Mouse (Mus musculus): ENCODE measurements at regions not wholly inside any gene's neighbourhood (a gene's known extent, or its start where the extent isn't known, plus 50 kb on each side); places are given as distances from the start of the nearest gene placed in this dataset.

DNA sequence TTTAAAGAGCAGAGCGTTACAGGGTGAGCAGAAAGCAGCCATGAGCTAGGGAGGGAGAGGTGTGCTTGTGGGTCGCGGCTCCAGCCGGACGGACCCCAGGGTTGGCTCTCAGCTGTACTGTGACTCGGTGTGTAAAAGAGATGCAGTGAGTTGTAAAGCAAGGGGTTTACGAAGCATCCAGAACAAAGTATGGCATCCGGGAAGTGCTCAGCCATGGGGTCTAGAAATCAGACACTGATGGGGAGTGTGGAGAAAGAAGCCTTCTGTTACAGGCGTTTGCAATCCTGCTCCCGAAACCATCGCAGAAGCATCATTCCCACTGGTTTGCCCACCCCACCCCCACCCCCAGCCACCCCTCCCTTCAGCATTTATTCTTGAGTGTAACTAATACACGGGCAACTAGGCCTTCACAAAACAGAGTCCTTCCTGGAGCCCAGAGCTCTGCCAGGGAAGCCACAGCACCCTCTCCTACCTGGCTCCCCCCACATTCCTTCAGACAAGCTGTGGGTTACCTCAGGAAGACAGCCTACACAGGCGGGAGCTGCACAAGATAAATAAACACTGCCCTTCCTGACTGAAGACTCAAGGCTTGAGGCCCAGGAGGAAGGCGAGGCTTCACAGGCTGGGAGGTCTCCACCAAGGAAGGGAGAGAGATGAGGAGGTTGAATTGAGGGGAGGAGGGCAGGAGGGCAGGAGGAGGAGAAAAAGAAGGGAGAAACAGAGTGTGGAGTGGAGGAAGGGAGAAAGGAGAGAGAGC is 133.1 kb downstream of the Nufip1 start:
- DNase-seq = no peak
- intact Hi-C loops (cut with DNase I) = no loop called here

DNA sequence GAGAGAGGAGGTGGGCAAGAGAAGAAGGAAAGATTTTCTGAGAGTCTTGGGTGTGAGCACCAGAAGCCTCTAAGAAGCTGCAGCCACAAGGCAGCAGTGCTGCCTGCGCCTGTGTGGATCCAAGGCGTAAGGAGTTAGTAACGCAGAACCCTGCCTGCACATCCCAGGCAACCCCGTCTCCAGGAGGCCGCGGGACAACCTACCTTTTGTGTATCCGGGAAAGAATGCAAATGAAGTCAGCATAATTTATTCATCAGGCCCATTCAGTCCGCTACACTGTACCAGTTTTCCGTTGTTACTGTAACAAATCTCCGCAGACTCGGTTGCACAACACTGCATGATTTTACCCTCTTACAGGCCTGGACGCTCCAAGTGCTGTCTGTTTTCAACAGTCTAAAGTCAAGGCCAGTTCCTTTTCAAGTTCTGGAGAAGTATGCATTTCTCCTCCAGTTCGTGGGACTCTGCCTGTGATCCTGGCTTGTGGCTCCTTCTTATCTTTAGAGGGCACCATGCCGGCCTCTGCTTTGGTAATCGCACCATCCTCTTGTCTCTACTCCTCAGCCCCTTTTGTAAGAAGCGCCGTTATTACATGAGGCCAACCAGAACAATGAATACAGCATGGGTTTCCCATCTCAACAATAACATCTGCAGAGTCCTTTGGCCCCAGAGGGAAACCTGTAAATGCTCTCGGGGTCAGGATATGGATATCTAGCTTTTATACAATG is 133.8 kb downstream of the Nufip1 start:
- intact Hi-C loops (cut with DNase I) = no loop called here
- no peak for DNase-seq

DNA sequence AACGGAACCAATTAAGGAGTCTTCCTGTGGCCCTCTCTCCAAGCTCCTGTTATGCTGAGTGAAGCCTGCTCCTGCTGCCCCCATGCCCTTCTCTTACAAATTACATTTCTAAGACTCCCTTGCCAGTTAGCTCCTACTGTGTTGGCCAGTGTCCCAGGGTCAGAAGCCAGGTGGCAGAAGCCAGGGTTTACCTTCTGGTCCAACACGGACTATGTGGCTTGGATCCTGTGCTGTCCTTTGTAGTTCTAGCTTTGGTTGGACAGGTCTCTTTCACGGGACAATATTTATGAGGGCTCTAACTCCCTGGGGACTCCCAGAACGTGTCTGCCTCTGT is 134.3 kb downstream of the Nufip1 start:
- intact Hi-C loops (cut with DNase I) = no loop called here
- no peak for DNase-seq

DNA sequence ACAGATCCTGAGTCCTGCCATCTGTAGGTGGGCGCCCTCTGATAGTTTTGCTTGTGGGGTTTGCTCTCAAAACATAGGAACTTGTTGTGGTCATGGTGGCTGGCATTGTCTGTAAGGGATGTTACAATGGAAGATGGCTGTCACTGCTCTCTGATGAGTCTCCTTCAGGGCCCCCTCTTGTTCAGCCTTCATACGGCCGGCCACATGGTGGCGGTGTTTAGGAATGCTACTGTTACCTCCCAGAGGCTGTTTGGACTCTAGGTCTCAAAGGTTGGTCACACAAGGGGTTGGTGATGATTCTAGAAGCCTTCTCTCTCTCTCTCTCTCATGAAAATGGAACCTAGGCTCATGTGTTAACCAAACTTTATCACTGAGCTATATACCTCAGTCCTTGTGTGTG is 137.0 kb downstream of the Nufip1 start:
- DNase-seq = no peak
- intact Hi-C loops (cut with DNase I) = no loop called here

DNA sequence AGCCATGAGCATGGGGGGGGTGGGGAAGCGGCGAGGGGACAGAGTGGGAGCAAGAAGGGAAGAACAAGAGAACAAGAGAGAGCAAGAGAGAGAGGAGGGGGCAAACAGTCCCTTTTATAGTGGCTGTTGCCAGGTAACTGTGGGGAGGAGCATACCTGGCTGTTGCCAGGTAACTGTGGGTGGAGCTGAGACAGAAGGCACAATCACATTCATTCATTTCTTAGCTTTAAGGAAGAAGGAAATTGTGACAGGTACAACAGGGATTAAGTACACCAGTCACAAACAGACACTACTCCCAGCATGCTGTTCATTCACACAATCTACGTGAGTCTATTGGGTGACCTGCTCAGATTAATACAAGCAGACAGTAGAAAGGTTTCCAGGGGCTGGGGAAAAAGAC is 143.2 kb downstream of the Nufip1 start:
- intact Hi-C loops (cut with DNase I) = no loop called here
- DNase-seq = no peak

DNA sequence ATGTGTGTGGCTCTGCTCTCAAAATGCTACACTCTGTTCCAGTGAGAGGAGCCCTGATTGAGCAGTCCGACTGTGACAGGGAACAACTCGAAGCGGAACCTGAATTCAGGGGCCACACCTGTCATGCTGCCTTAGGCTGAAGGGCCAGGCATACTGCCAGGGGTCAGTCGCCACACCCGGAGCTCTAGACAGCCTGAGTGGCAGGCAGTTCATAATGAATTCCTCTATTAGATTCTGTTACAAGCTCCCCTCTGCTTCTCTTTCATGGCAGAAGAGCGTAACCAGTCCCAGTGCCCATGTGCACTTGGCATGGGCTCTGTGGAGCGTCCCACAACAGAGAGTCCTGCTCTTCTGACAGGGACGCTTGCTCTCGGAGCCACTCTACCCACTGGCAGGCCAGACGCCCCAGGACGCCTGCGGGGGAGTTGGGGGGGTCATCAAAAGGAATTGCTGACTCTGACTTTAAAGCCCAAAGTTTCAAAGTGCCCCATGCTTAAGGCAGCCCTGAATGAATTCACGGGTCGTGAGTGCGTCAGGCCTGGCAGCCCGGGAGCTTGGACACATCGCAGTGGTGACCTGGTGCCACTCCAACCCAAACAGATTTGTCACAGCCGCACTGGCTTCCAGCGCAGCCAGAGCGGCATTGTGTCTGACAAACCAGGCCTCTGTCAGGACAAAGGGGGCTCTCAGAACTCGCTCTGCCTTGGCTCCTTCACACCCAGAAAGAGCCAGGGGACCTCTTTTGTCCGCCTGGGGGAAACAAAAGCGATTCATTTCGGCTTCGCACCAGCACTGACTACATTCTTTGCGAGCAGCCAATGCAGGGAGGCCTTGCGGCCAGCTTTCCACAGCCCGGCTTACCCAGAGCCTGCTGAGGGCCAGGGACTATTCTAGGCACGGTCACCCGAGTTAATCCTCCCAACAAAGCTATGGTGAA is 144.1 kb downstream of the Nufip1 start:
- intact Hi-C loops (cut with DNase I) = no loop called here
- DNase-seq = peak; percentile 30 to 47

DNA sequence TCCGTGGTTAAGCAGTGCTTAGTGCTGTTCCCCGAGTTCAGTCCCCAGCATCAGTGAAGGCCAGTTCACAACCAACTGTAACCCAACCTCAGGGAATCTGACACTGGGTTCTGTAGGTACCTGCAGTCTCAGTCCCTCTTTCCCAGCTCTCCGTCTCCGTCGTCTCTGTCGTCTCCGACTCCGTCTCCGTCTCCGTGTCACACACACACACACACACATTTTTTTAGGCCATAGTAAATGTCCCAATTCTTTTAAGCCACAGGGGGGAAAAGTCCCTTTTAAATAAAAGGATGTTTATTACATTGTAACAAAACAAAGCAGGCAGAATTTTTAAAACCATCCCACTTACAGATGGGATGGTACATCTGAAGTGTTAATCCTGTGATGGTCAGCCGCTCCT is 145.3 kb downstream of the Nufip1 start:
- DNase-seq = no peak
- intact Hi-C loops (cut with DNase I) = no loop called here

DNA sequence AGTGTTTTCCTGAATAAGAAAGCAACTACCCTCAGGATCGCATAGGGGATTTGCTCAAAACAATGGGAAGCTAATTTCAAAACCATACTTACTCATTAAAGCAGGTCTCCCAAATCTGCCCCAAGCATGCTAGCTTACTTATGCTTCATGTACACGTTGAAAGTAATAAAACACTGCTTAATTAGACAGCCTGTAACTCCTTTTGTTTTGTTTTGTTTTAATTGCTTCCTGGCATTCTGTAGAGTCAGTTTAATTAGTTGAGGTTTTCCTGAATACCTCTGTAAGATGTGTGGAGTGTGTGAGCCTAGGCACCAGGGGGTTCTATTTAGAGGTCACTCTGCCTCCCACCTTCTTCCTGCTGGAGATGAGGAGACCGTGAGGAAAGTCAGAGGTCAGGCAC is 147.9 kb downstream of the Nufip1 start:
- intact Hi-C loops (cut with DNase I) = no loop called here

DNA sequence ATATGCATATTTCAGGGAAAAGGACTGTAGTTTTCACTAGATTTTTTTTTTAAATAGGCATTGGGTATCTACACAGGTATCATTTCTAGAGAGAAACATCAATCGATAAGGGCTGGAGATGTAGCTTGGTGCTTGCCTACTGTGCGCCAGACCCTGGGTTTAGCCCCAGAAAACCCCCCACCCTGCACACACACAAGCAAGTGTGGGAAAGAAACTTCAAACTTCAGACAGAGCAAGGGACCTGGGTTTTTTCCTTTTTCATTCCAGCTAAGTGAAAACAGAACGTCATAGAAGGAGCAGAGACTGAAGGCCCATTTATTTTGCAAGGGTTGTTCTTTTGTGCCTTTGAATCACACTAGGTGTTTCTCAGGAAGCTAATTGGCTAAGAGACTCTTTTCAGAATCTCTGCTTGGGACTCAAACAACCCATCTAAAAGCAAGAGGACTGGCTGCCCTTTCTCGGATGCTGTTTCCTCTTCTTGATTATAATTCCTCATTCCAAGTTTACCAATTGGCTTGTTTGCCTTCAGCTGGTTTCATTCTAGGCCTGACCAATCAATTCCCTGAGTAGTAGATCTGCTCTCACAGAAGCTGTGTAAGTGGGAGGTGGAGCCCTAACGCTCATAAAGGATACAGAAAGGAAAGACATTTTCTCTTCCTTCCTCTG is 150.1 kb downstream of the Nufip1 start:
- DNase-seq = no peak
- intact Hi-C loops (cut with DNase I) = no loop called here

More for the DNA sequence above, 147.9 kb downstream of the Nufip1 start:
- no peak for DNase-seq

DNA sequence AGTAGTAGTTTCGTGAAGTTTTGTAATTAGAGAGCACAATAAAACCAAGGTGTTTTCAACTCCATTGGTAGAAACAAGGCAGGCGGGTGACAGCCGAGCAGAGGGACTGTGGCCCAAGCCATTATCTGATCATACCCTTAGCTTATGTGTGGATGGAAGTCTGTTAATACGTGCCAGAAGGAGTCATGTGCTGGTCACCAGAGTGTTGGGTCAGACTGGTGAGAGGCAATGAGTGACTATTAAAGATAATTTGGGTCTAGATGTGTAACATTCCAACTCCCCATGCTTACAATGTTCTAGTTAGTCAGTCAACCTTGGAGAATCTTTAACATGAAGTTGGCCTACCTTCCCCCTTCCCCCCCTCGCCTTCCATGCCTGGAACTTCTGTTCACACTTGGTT is 151.1 kb upstream of the Tsc22d1 start:
- no peak for DNase-seq
- intact Hi-C loops (cut with DNase I) = no loop called here

DNA sequence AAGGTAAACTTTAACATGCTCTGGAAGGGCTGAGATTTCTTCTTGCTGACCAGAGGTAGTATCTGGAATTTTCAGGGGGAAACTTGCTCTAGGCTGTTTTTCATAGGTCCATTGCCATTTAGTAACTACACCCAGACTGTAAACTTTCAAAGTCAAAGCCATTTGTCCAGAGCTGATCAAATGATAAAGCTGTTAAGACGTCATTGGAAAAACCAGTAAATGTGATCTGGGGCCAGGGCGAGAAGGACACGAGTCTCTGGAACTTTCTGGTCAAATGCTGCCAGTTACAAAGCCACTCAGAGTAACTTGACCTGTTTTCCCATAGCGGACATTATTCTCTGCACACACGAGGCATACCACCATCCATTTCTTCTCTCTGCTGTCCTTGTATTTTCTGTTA is 148.9 kb upstream of the Tsc22d1 start:
- intact Hi-C loops (cut with DNase I) = no loop called here
- no peak for DNase-seq

DNA sequence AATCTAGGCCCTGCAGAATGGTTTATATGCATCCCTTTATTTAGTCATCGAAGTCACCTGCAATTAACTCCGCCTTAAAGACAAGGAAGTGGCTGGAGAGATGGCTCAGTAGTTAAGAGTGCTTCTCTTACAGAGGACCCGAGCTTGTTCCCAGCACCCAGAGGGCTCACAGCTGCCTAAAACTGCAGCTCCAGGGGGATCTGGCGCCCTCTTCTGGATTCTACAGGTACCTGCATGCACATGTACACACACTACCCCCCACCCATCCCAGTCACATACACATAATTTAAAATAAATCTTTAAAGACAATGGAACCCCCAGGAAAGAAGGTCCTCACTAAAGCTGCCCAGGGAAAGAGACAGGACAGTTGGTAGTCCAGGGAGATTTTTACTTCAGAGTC is 148.5 kb upstream of the Tsc22d1 start:
- no peak for DNase-seq
- intact Hi-C loops (cut with DNase I) = no loop called here

DNA sequence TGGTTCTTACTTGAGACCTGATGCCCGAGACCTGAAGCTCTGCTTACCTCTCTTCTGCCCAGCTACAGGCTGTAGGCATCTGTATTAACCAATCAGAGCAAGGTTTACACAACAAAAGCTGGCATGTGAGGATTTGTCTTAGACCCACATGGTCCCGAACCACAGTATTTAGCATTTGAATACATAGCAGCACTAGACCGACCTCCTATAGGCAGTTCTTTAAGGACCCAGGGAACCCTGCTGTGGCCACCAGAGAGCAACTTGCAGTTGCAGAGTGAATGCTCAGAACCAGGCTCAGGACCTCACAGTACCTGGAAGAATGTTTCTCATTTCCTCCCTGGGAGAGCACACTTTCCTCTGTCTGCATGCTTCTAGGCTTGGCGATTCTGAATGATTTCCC is 147.7 kb upstream of the Tsc22d1 start:
- intact Hi-C loops (cut with DNase I) = no loop called here
- no peak for DNase-seq

DNA sequence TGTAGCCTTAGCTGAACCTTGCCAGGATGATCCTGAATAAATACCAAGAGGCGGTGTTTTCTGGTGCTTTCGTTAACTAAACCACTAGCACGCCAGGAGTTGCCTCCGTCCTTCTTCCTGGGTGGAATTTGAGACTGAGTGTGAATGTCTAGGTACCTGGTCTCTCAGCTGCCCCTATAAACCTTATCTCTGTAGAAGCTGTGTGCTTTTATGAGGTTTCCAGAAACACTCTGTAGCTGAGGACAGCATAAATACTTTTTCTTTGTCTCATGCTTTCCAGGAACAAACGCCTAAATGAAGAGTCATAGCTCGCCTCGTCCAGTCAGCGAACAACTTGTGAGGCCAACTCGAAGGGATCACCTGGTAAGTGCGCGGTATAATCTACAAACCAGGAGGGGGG is 143.6 kb upstream of the Tsc22d1 start:
- intact Hi-C loops (cut with DNase I) = no loop called here

DNA sequence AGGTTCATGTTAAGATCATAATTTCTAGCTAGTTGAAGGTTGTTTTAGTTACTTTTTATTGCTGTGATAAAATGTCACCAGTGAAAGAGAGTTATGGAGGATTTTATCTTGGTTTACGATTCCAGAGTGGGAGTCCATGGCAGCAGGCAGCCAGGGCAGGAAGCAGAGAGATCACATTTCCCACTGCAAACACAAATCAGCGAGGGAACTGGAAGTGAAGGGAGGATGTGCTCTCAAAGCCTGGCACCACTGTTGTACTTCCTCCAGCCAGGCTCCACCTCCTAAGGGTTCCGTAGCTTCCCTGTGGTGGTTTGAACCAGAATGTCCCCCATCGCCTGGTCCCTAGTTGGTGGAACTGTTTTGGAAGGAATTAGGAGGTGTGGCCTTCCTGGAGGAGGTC is 141.9 kb upstream of the Tsc22d1 start:
- no peak for DNase-seq
- intact Hi-C loops (cut with DNase I) = no loop called here

More for the DNA sequence above, 143.6 kb upstream of the Tsc22d1 start:
- no peak for DNase-seq

DNA sequence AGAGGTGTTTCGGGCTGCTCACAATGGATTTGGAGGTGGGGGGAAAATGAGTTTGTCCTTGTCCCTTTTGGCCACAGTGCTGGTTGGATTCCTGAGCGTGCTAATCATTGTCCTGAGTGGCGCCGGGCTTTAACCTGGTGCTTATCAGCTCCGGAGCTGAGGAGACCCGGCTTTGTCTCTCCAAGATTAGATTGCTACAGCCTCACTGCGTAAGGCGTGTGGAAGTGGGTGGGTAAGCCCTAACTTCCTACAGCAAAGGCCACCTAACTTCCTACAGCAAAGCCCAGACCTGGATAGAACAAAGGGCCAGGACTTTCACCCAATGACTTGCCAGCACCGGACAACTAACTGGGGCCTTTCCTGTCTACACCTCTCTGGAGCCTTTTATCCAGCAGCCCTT is 138.1 kb upstream of the Tsc22d1 start:
- intact Hi-C loops (cut with DNase I) = no loop called here
- no peak for DNase-seq

DNA sequence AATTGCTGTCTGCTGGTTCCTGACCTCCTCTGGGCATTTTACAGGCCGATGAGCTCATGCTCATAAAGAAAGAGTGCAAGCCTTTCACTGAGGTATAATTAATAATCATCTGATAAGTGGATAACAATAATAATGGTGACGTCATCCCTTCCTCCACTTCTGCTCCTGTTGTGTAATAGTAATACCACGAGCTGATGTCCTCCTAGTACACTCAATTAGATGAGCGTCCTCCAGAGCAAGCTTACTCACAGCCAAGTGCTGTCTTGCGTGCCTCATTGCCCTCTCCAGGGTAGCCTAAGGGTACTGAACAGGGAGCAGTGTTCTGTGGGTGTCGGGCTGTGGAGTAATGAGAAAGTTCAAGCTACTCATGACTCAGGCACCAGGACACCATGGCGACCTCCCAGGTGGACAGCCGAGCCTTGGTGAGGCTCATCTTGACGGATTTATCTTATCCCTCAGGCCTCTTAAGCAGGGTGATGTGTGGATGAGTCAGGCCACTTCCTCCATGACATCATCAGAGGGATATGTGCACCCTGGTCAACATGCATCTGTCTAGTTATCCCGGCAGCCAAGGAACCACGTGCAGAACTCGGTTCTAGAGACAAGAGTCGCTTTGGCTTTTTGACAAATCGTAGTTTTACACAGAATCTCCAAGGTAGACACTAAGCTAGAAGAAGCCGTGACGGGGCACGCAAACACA is 135.9 kb upstream of the Tsc22d1 start:
- intact Hi-C loops (cut with DNase I) = no loop called here
- no peak for DNase-seq

DNA sequence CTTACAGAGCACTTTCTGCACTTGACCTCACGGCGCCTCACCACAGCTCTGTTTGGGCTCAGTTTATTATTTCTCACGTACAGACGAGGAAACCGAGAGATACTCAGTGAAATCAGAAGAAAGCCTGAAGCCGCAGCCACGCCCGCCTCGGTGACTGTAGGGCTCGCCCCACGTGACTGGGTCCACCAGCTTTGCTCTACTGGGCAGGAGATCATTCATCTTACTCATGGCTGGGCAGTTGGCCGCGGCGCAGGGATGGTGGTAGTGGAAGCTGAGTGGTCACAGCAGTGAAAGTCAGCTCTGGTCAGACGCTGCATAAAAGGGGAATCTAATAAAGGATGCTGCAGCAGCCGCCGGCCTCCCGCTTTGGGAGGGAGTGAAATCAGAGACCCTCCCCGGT is 135.2 kb upstream of the Tsc22d1 start:
- intact Hi-C loops (cut with DNase I) = no loop called here
- no peak for DNase-seq

DNA sequence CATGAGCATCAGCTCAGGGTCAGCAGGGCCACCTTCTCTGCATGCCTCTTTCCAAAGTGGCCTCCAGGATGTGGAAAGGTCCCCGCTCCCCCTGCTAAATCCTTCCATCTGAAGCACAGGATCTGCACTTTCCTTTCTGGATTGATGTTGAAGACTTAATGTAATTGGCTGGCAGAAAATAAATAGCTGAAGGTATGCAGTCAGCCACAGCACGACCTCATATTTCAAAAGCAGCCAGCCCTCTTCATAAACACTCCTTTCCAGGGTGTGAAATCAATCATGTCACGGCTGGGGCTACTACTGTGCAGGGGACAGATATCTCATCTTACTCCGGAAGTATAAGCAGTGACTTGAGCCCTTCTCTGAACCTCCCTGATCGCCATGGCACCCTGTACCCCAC is 132.9 kb upstream of the Tsc22d1 start:
- intact Hi-C loops (cut with DNase I) = no loop called here
- no peak for DNase-seq

DNA sequence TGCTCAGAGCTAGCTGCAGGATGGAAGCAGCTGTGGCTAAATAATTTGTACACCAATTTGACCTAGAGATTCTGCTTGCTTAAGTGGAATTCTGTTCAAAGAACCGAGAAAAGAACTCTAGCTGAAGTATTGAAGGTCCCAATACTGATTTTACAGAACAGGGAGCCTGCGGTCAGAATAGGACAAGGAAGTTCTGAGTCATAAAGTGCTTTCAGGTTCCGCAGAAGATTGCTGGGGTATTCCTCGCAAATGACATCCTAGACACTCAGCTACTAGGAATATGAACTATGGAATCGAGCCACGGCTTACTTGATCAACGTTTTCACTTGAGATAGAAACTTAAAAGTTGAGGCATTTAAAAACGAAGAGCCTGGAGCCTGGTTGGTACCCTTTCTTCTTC is 127.0 kb upstream of the Tsc22d1 start:
- intact Hi-C loops (cut with DNase I) = no loop called here
- no peak for DNase-seq

Data from gastrocnemius, postnatal 36 days (tissue).